Comparison of ENCODE assay signal across 8 mouse cellular contexts in genomic region chr11:101316501-101316917, GRCm38 (mm10). TPM values are rescaled to one million over a fixed set of nuclear protein-coding genes. Genes with fewer than 3 reads are reported as not detected.
DNase-seq lines count a peak whose midpoint lies in the region; ATAC-seq and TF ChIP-seq lines count a peak whose summit lies in the region.

No protein-coding gene starts in this region.

- ATAC-seq in embryonic facial prominence, embryonic 12.5 days (ENCODE audit: insufficient number of reproducible peaks, insufficient read depth, low FRiP score, low TSS enrichment): peak; percentile 74; the same call in 1 of the 2 replicates
- peak; percentile 73 for ATAC-seq in hindbrain, postnatal 0 days
- ATAC-seq in lung, postnatal 0 days: peak; percentile 36

- peaks cover 6 to 28% of the 10 kb centered on the region in 2 experiments for H3K4me1 ChIP-seq in CH12.LX (ENCODE audit: control insufficient read depth in 1 of 2, insufficient read depth in 2 of 2)
- H3K4me1 ChIP-seq in embryonic facial prominence, embryonic 12.5 days: peaks cover 11% of the 10 kb centered on the region
- H3K4me1 ChIP-seq in hindbrain, postnatal 0 days (ENCODE audit: insufficient read depth, low read length): peaks cover 7% of the 10 kb centered on the region; the same call in 1 of the 2 replicates
- H3K4me1 ChIP-seq in lung, postnatal 0 days (ENCODE audit: insufficient read depth, low read depth, low read length): peaks cover 3% of the 10 kb centered on the region; the same call in 1 of the 2 replicates

- H3K4me3 ChIP-seq in CH12.LX (replicated peaks in 1 of 3; ENCODE audit: low read depth in 2 of 3, low read length in 2 of 3, poor library complexity in 1 of 3): peak overlapping the region; percentile 90 to 97 (median 94)
- H3K4me3 ChIP-seq in embryonic facial prominence, embryonic 12.5 days: peak overlapping the region; percentile 98
- peak overlapping the region; percentile 98 for H3K4me3 ChIP-seq in hindbrain, postnatal 0 days (ENCODE audit: low read length)
- peak overlapping the region; percentile 98 for H3K4me3 ChIP-seq in lung, postnatal 0 days (ENCODE audit: low read depth, low read length)

- no peak for TF ChIP-seq CTCF in CH12.LX (conservative IDR thresholded peaks at IDR 0.05 in 1 of 2, IDR thresholded peaks at IDR 0.05 in 1 of 2; ENCODE audit: low read depth in 2 of 2, low read length in 2 of 2)
- TF ChIP-seq CTCF in hindbrain, postnatal 0 days (IDR thresholded peaks at IDR 0.05; ENCODE audit: low read depth): no peak
- no peak for TF ChIP-seq CTCF in lung, postnatal 0 days (IDR thresholded peaks at IDR 0.05)

- DNase-seq in gastrocnemius, adult 18-20 months (ENCODE audit: low spot score): peak; percentile 13
- no peak for DNase-seq in gastrocnemius, adult 8-10 months (ENCODE audit: low spot score in 2 of 2)
- peak; percentile 72 for DNase-seq in CH12.LX (ENCODE audit: extremely low read depth)
- peak; percentile 42 for DNase-seq in hindbrain, postnatal 0 days (ENCODE audit: low spot score)
- no peak for DNase-seq in lung, postnatal 0 days (ENCODE audit: low spot score)
- peak; percentile 39 to 58 for DNase-seq in spleen, postnatal 36 days (ENCODE audit: low spot score in 2 of 2)
- no peak for DNase-seq in thymus, postnatal 10 days (ENCODE audit: low spot score in 2 of 2)

- peaks cover 35 to 42% of the 10 kb centered on the region in 2 experiments for H3K36me3 ChIP-seq in CH12.LX (replicated peaks in 1 of 2; ENCODE audit: control insufficient read depth in 1 of 2, insufficient read depth in 1 of 2, low read length in 1 of 2)
- peaks cover 31% of the 10 kb centered on the region for H3K36me3 ChIP-seq in embryonic facial prominence, embryonic 12.5 days
- peaks cover 24% of the 10 kb centered on the region for H3K36me3 ChIP-seq in hindbrain, postnatal 0 days (ENCODE audit: insufficient read depth, low read length)
- H3K36me3 ChIP-seq in lung, postnatal 0 days (ENCODE audit: insufficient read depth, low read length): peaks cover 22% of the 10 kb centered on the region

- no peak for TF ChIP-seq RAD21 in CH12.LX (IDR thresholded peaks at IDR 0.05; ENCODE audit: low read depth, low read length)

- no peak for TF ChIP-seq EP300 in CH12.LX (IDR thresholded peaks at IDR 0.05; ENCODE audit: low read length)
- no peak for TF ChIP-seq EP300 in lung, postnatal 0 days (IDR thresholded peaks at IDR 0.05)

- peak overlapping the region; percentile 93 for H3K9ac ChIP-seq in CH12.LX (ENCODE audit: insufficient read depth, low read depth)
- peak overlapping the region; percentile 92 for H3K9ac ChIP-seq in embryonic facial prominence, embryonic 12.5 days
- peak overlapping the region; percentile 89 for H3K9ac ChIP-seq in hindbrain, postnatal 0 days (replicated peaks; ENCODE audit: low read length)
- H3K9ac ChIP-seq in lung, postnatal 0 days (replicated peaks; ENCODE audit: low read depth): peak overlapping the region; percentile 87

- WGBS in embryonic facial prominence, embryonic 12.5 days: under 1% methylated on average over 17 of the region's 17 CpGs
- WGBS in hindbrain, postnatal 0 days: under 1% methylated on average over 17 of the region's 17 CpGs
- WGBS in lung, postnatal 0 days: 0% methylated on average over 17 of the region's 17 CpGs

- in situ Hi-C loops in CH12.LX (cut with MboI; ENCODE audit: low pct_ligation_motif_present, low pct_unique_long_range_greater_than_20kb, low sequenced_read_pairs): no loop called here

- dilution Hi-C loops in CH12.LX (cut with MboI; ENCODE audit: extremely low pct_ligation_motif_present, extremely low pct_unique_long_range_greater_than_20kb, low sequenced_read_pairs): no loop called here

- H3K27me3 ChIP-seq in CH12.LX (replicated peaks): no peaks in the 10 kb centered on the region
- H3K27me3 ChIP-seq in embryonic facial prominence, embryonic 12.5 days: no peaks in the 10 kb centered on the region
- H3K27me3 ChIP-seq in hindbrain, postnatal 0 days (ENCODE audit: insufficient read depth, low read length): no peaks in the 10 kb centered on the region
- H3K27me3 ChIP-seq in lung, postnatal 0 days (replicated peaks; ENCODE audit: insufficient read depth, low read length): no peaks in the 10 kb centered on the region

- peak overlapping the region; percentile 75 for H3K27ac ChIP-seq in CH12.LX (ENCODE audit: insufficient read depth, low read depth)
- peak overlapping the region; percentile 73 for H3K27ac ChIP-seq in embryonic facial prominence, embryonic 12.5 days
- peak overlapping the region; percentile 84 for H3K27ac ChIP-seq in hindbrain, postnatal 0 days
- H3K27ac ChIP-seq in lung, postnatal 0 days (ENCODE audit: low read length): peak overlapping the region; percentile 59

- H3K9me3 ChIP-seq in CH12.LX (replicated peaks; ENCODE audit: low read length): no peaks in the 10 kb centered on the region
- no peaks in the 10 kb centered on the region for H3K9me3 ChIP-seq in embryonic facial prominence, embryonic 12.5 days
- H3K9me3 ChIP-seq in hindbrain, postnatal 0 days (ENCODE audit: low read length): no peaks in the 10 kb centered on the region
- no peaks in the 10 kb centered on the region for H3K9me3 ChIP-seq in lung, postnatal 0 days (ENCODE audit: low read length)

- TF ChIP-seq POLR2A in CH12.LX (IDR thresholded peaks at IDR 0.05; ENCODE audit: low read depth, low read length): no peak

- H3K4me2 ChIP-seq in CH12.LX (ENCODE audit: insufficient read depth, low read depth, poor library complexity, severe bottlenecking): peak overlapping the region; percentile 99
- peak overlapping the region; percentile 98 for H3K4me2 ChIP-seq in embryonic facial prominence, embryonic 12.5 days (replicated peaks)
- peak overlapping the region; percentile 99 for H3K4me2 ChIP-seq in hindbrain, postnatal 0 days (ENCODE audit: low read depth, low read length)
- peak overlapping the region; percentile 89 for H3K4me2 ChIP-seq in lung, postnatal 0 days (replicated peaks; ENCODE audit: low read depth, low read length)

- peaks cover 36% of the 10 kb centered on the region for H3K79me2 ChIP-seq in CH12.LX (replicated peaks; ENCODE audit: control insufficient read depth, extremely low read depth, insufficient read depth, poor library complexity, severe bottlenecking)

RNA-seq across cellular contexts. Expression of gene Psme3, which starts 0.5 kb away (rescaled TPM):
- 10 to 100 TPM; 66.4 to 81.3 TPM for total RNA-seq in gastrocnemius, adult 18-20 months (2021)
- 10 to 100 TPM; 59.5 to 80.8 (median 69.4) TPM for total RNA-seq in gastrocnemius, adult 8-10 months (2022)
- 86.1 and 108 TPM in 2 replicates for total RNA-seq in CH12.LX (2012; rRNA removed)
- total RNA-seq in CH12.LX (2014; rRNA removed): 199 and 208 TPM in 2 replicates
- 496 and 527 TPM in 2 replicates for polyA plus RNA-seq in CH12.LX (2012; ENCODE audit: insufficient read length, low read depth)
- 163 and 172 TPM in 2 replicates for polyA plus RNA-seq in embryonic facial prominence, embryonic 12.5 days (2016; fragmentation: Nextera tagmentation; extraction: Ambion mirVana)
- total RNA-seq in hindbrain, postnatal 0 days (2014; rRNA removed): 68.3 and 71.1 TPM in 2 replicates
- 78.2 and 83.9 TPM in 2 replicates for polyA plus RNA-seq in hindbrain, postnatal 0 days (2015; fragmentation: Nextera tagmentation; extraction: Ambion mirVana)
- 44.1 and 47.4 TPM in 2 replicates for polyA plus RNA-seq in lung, postnatal 0 days (2015; fragmentation: Nextera tagmentation; extraction: Ambion mirVana)

RNA-seq across cellular contexts. Expression of gene Aoc2, which starts 8.4 kb away (rescaled TPM):
- total RNA-seq in gastrocnemius, adult 18-20 months (2021): 1 to 10 TPM; 1.0 to 1.1 TPM
- 1 to 10 TPM in 1 of 4 experiments, under 1 TPM in 3; 0.46 to 1.1 (median 0.59) TPM for total RNA-seq in gastrocnemius, adult 8-10 months (2022)
- total RNA-seq in CH12.LX (2012; rRNA removed): 5.0 and 5.5 TPM in 2 replicates
- 3.6 and 4.3 TPM in 2 replicates for total RNA-seq in CH12.LX (2014; rRNA removed)
- polyA plus RNA-seq in CH12.LX (2012; ENCODE audit: insufficient read length, low read depth): 10.7 and 12.1 TPM in 2 replicates
- polyA plus RNA-seq in embryonic facial prominence, embryonic 12.5 days (2016; fragmentation: Nextera tagmentation; extraction: Ambion mirVana): 1.8 and 2.4 TPM in 2 replicates
- total RNA-seq in hindbrain, postnatal 0 days (2014; rRNA removed): 3.8 and 4.1 TPM in 2 replicates
- 0.59 and 0.63 TPM in 2 replicates for polyA plus RNA-seq in hindbrain, postnatal 0 days (2015; fragmentation: Nextera tagmentation; extraction: Ambion mirVana)
- polyA plus RNA-seq in lung, postnatal 0 days (2015; fragmentation: Nextera tagmentation; extraction: Ambion mirVana): 0.44 and 0.45 TPM in 2 replicates

RNA-seq across cellular contexts. Expression of gene Aoc3, which starts 13.9 kb away (rescaled TPM):
- 1 to 10 TPM; 5.3 to 9.6 TPM for total RNA-seq in gastrocnemius, adult 18-20 months (2021)
- total RNA-seq in gastrocnemius, adult 8-10 months (2022): 10 to 100 TPM in 1 of 4 experiments, 1 to 10 TPM in 3; 2.0 to 11.5 (median 5.1) TPM
- total RNA-seq in CH12.LX (2012; rRNA removed) (0.25 and 0.29 TPM in 2 replicates), CH12.LX (2014; rRNA removed) (0.28 and 0.30 TPM in 2 replicates)
- 0.86 and 0.99 TPM in 2 replicates for polyA plus RNA-seq in CH12.LX (2012; ENCODE audit: insufficient read length, low read depth)
- 0.04 TPM in 1 of 2 replicates, not detected in the other for polyA plus RNA-seq in embryonic facial prominence, embryonic 12.5 days (2016; fragmentation: Nextera tagmentation; extraction: Ambion mirVana)
- 0.36 and 0.47 TPM in 2 replicates for total RNA-seq in hindbrain, postnatal 0 days (2014; rRNA removed)
- 0.10 and 0.16 TPM in 2 replicates for polyA plus RNA-seq in hindbrain, postnatal 0 days (2015; fragmentation: Nextera tagmentation; extraction: Ambion mirVana)
- polyA plus RNA-seq in lung, postnatal 0 days (2015; fragmentation: Nextera tagmentation; extraction: Ambion mirVana): 1.6 and 1.9 TPM in 2 replicates

RNA-seq across cellular contexts. Expression of gene Becn1, which starts 14.4 kb away (rescaled TPM):
- total RNA-seq in gastrocnemius, adult 18-20 months (2021): 10 to 100 TPM; 85.6 to 95.6 TPM
- total RNA-seq in gastrocnemius, adult 8-10 months (2022): 100 to 1,000 TPM in 2 of 4 experiments, 10 to 100 TPM in 2; 86.0 to 113 (median 101) TPM
- total RNA-seq in CH12.LX (2012; rRNA removed): 280 and 282 TPM in 2 replicates
- total RNA-seq in CH12.LX (2014; rRNA removed): 207 and 224 TPM in 2 replicates
- polyA plus RNA-seq in CH12.LX (2012; ENCODE audit: insufficient read length, low read depth): 177 and 237 TPM in 2 replicates
- polyA plus RNA-seq in embryonic facial prominence, embryonic 12.5 days (2016; fragmentation: Nextera tagmentation; extraction: Ambion mirVana): 131 and 137 TPM in 2 replicates
- 71.1 and 95.3 TPM in 2 replicates for total RNA-seq in hindbrain, postnatal 0 days (2014; rRNA removed)
- 140 and 145 TPM in 2 replicates for polyA plus RNA-seq in hindbrain, postnatal 0 days (2015; fragmentation: Nextera tagmentation; extraction: Ambion mirVana)
- 149 and 152 TPM in 2 replicates for polyA plus RNA-seq in lung, postnatal 0 days (2015; fragmentation: Nextera tagmentation; extraction: Ambion mirVana)

RNA-seq across cellular contexts. Expression of gene Coa3, which starts 37.6 kb away (rescaled TPM):
- total RNA-seq in gastrocnemius, adult 18-20 months (2021): 10 to 100 TPM; 71.2 to 81.6 TPM
- 10 to 100 TPM; 71.9 to 80.9 (median 76.5) TPM for total RNA-seq in gastrocnemius, adult 8-10 months (2022)
- total RNA-seq in CH12.LX (2012; rRNA removed) (285 TPM in 2 replicates), CH12.LX (2014; rRNA removed) (177 and 179 TPM in 2 replicates)
- 113 and 117 TPM in 2 replicates for polyA plus RNA-seq in CH12.LX (2012; ENCODE audit: insufficient read length, low read depth)
- 201 and 209 TPM in 2 replicates for polyA plus RNA-seq in embryonic facial prominence, embryonic 12.5 days (2016; fragmentation: Nextera tagmentation; extraction: Ambion mirVana)
- total RNA-seq in hindbrain, postnatal 0 days (2014; rRNA removed): 146 and 154 TPM in 2 replicates
- polyA plus RNA-seq in hindbrain, postnatal 0 days (2015; fragmentation: Nextera tagmentation; extraction: Ambion mirVana): 214 and 225 TPM in 2 replicates
- 159 and 166 TPM in 2 replicates for polyA plus RNA-seq in lung, postnatal 0 days (2015; fragmentation: Nextera tagmentation; extraction: Ambion mirVana)

Comparison
In these comparisons a context has a peak if more than half of its experiments do, and no peak if none do; other contexts are left out.
1. DNase-seq: peak in gastrocnemius, adult 18-20 months (single experiment), CH12.LX (single experiment), hindbrain, postnatal 0 days (single experiment) and spleen, postnatal 36 days (2 of 2); none in gastrocnemius, adult 8-10 months (0 of 2), lung, postnatal 0 days (single experiment) and thymus, postnatal 10 days (0 of 2).
2. Peak in every context shown above with its lines, with median percentiles within 50 percentile points of each other: H3K27ac ChIP-seq, H3K4me2 ChIP-seq, H3K4me3 ChIP-seq, H3K9ac ChIP-seq and ATAC-seq.